Mouse (Mus musculus) thymus, postnatal 0 days (tissue): ENCODE measurements around the gene Gk5. TPM values are rescaled to one million over a fixed set of nuclear protein-coding genes. Genes with fewer than 3 reads are reported as not detected.

ENCODE experiments used
- DNase-seq: peaks from one replicate; pipeline ENCODE4 v3.0.0-alpha.2; 2015; ENCODE audit warnings: low spot score
- polyA plus RNA-seq: library from polyadenylated mRNA; unstranded; fragments of >200 nt; fragmentation: Nextera tagmentation; extraction: Ambion mirVana; gene quantifications from 2 replicates; pipeline ENCODE4 v1.2.1, GENCODE M21; 2015

Gene Gk5
- polyA plus RNA-seq, 1 experiment from 2014 or later: 8.0 TPM

DNA sequence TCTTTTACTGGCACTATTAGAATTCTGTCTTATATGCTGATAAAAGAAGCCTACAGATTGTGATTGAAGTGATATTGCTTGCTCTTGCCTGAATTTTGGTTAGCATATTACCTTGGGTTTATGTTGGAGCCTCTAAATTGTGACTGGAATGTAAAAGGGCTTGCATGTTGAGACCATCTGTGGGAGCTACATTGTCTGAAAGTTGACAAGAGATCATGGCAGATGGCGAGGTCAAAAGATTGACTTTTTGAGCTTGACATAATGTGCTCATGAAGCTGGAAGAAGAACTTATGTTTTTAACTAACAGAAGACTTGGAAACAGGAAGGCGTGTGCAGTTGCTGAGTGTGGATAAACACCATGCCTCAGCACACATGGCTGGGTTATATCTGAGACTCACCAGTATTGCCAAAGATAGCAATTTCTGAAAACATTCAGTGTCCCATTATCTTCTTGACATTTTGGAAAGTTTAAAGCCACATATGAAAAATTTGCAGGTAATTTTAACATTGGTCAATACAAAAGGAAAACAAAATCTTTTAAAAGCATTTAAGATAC is 100.0 kb downstream of the Gk5 start:
- DNase-seq: no peak

DNA sequence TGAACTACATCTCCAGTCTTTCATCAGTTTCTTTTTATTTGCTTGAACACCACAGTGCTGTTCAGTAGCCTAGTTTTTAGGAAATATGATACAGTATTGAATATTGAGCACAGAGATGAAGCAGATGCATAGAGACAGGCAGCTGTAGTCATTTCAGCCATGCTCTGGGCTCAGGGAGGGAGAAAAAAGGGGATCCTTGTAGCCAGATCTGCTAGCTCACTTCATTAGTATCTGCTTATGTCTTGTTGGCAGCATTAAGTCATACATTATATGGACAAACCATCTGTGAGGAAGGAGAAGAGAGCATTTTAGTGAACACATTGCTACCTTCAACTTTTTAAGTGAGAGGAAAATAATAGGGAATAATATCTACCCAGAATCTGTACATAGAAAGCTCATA is 101.3 kb downstream of the Gk5 start:
- DNase-seq: no peak

DNA sequence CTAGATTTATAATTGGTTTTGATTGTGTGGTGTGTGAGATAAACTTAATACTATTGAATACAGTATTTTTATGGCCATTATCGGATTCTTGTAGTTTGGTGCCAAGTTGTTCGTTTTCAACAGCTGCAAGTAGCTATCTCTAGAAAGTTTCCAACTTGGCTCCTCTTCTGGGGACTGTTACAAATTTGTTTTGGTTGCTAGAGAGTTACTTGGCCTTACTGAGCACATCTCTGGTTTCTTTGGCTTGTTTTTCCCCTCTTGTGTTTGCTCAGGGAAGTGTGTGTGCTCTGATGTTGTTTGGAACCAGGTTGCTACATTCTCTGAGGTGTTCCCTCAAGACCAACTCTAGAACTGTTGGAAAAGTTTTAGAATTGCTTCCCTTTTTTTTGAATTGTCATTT is 104.1 kb downstream of the Gk5 start:
- DNase-seq: no peak

DNA sequence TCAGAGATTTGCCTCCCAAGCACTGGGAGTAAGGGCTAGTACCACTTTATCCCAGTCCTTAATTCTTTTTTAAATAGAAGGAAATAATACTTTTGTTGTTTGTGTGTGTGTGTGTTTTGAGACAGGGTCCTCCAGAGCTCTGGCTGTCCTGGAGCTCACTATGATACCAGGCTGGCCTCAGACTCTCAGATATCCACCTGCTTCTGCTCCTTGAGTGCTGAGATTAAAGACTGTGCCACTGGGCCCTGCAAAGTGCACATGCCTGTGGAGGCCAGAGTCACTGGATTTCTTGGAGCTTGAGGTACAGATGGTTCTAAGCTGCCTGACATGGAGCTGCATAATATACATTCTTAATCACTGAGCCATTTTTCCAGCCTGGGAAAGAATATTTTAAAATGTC is 109.1 kb downstream of the Gk5 start:
- DNase-seq: no peak

DNA sequence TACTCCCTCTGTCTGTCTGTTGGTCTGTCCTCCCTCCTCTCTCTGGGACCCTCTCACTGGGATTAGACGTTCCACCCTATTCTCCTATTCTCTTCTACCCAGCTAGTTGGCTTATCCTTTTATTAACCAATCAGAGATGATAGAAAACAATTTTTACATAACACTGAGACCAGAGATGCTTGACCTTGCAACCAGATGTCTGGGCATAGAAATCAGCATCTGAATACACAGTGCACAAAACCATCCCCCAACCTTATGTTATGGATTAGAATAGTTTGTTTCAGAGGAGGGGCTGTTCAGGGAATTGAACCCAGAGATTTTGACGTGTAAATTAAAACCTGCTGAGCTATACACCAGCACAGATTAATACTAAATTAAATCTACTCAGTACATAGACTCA is 111.1 kb downstream of the Gk5 start:
- no peak for DNase-seq

Other genes with a start within 250 kb of the Gk5 start
- 34.1 and 42.1 TPM in 2 replicates for gene Xrn1, start 164.6 kb upstream of the Gk5 start, polyA plus RNA-seq
- 47.5 and 59.7 TPM in 2 replicates for gene Tfdp2, start 76.9 kb downstream of the Gk5 start, polyA plus RNA-seq
- gene Atp1b3, start 245.1 kb downstream of the Gk5 start, polyA plus RNA-seq: 203 and 216 TPM in 2 replicates